Mouse (Mus musculus) cerebellum, adult 2 months (tissue): ENCODE results near the gene Bank1. TPM values are rescaled to one million over a fixed set of nuclear protein-coding genes. Genes with fewer than 3 reads are reported as not detected.

Experiments
- DNase-seq, 2 experiments: peaks; one replicate each; pipeline ENCODE4 v3.0.0; 2021
- H3K27ac ChIP-seq: fragments of 200-500 bp; 2 replicates; pipeline ENCODE4 v1.5.1; 2012; ENCODE audit warnings: low read length, control low read depth, inconsistent platforms; ENCODE audit not compliant: insufficient read depth
- H3K27me3 ChIP-seq: fragments of 200-500 bp; 2 replicates; pipeline ENCODE4 v1.6.1; 2012; ENCODE audit warnings: inconsistent platforms, mild to moderate bottlenecking, low read length, moderate library complexity; ENCODE audit not compliant: control insufficient read depth, insufficient read depth
- H3K4me1 ChIP-seq: fragments of 200-500 bp; 2 replicates; pipeline ENCODE4 v1.6.1; 2011; ENCODE audit warnings: low read length; ENCODE audit not compliant: control insufficient read depth, insufficient read depth
- H3K4me3 ChIP-seq: fragments of 200-500 bp; replicated peaks from 2 replicates; pipeline ENCODE3; 2011; ENCODE audit warnings: mild to moderate bottlenecking, low read depth, low read length, control low read depth; ENCODE audit not compliant: insufficient read depth
- CTCF ChIP-seq: fragments of 200-500 bp; IDR thresholded peaks from 2 replicates; pipeline ENCODE4 v1.5.1; 2011; ENCODE audit warnings: low read depth, mild to moderate bottlenecking, control low read depth, low read length, moderate library complexity, borderline replicate concordance; ENCODE audit not compliant: insufficient read depth
- POLR2A ChIP-seq: fragments of 200-500 bp; IDR thresholded peaks from 2 replicates; pipeline ENCODE4 v1.6.1; 2011; ENCODE audit warnings: low read length, control low read depth, borderline replicate concordance; ENCODE audit not compliant: insufficient read depth
- WGBS: fragments of 180-500 bp; shearing (Covaris S2); methylation state at CpG from one replicate; pipeline ENCODE4 v1.1.7; 2018; 5-methylcytosine and 5-hydroxymethylcytosine counted together
- polyA plus RNA-seq: library from polyadenylated mRNA; depleted of rRNA; stranded (reverse); fragments of >200 nt; gene quantifications from 2 replicates; pipeline ENCODE4 v1.2.3, GENCODE M21; 2012

Bank1 gene
- polyA plus RNA-seq, 1 experiment = 0.25 TPM

DNA sequence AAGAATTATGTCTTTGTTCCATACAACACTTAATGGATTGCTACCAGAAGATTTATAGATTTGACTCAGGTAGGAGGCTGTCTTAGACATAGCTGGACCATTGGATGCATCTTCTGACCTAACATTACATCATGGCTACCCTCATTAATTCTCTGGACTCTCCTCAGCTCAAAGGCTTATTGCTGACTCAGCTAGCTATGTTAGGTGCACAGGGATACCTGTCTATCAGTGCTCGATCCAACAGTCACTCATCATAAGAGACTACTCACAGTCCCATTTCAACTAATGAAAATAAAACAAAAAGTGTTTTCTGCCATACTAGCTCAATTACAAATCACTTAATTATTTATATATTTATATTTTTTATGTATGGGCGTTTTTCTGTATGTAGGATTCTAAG, 308.3 kb downstream of the Bank1 start:
- 81% methylated on average over 2 of the region's 2 CpGs for WGBS
- no peak overlapping the region for H3K27ac ChIP-seq
- no peak for TF ChIP-seq POLR2A
- no peak for TF ChIP-seq CTCF

DNA sequence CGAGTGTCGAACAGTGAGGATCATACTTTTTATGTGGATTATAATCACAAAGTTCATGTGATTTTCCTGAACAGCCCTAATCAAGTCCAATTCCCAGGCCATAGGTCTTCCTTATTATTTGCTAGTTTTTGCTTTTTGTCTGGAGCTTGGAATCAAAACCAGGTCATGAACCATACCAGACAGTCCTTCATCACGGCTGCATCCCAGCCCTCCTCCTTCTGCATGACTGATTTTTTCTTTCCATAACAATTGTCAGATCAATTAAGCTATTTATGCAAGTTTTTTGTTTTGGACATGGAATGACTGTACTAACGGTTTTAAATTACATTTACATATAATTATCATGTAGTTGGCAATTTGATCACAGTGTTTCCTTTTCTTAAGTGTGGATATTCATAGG, 315.2 kb downstream of the Bank1 start:
- TF ChIP-seq POLR2A (no peak), CTCF (no peak)
- no peak overlapping the region for H3K4me3 ChIP-seq
- no peak overlapping the region for H3K27ac ChIP-seq
- peaks cover 5% of the 10 kb centered on the region; the same call in 1 of the 2 replicates for H3K4me1 ChIP-seq
- no peak for DNase-seq
- WGBS = 63% methylated on average over 4 of the region's 4 CpGs
- no peaks in the 10 kb centered on the region for H3K27me3 ChIP-seq

More for the DNA sequence above, 308.3 kb downstream of the Bank1 start:
- no peak overlapping the region for H3K4me3 ChIP-seq
- H3K4me1 ChIP-seq = no peaks in the 10 kb centered on the region
- no peaks in the 10 kb centered on the region for H3K27me3 ChIP-seq
- no peak for DNase-seq

GRCm38 (mm10) chr3:136007846-136008245, 318.0 kb downstream of the Bank1 start:
- TF ChIP-seq POLR2A = no peak
- no peak for TF ChIP-seq CTCF
- Histone ChIP-seq H3K4me1 (peaks cover 5% of the 10 kb centered on the region; the same call in 1 of the 2 replicates), H3K27me3 (no peaks in the 10 kb centered on the region), H3K4me3 (peak overlapping the region; percentile 37), H3K27ac (no peak overlapping the region)
- 7% methylated on average over 9 of the region's 9 CpGs for WGBS
- DNase-seq = peak; percentile 40 to 61

GRCm38 (mm10) chr3:136007081-136007828, 318.6 kb downstream of the Bank1 start:
- peak in 1 of 2 experiments; percentile 7 for DNase-seq
- peaks cover 5% of the 10 kb centered on the region; the same call in 1 of the 2 replicates for H3K4me1 ChIP-seq
- peak overlapping the region; percentile 37 for H3K4me3 ChIP-seq
- TF ChIP-seq CTCF (no peak), POLR2A (no peak)
- H3K27ac ChIP-seq = no peak overlapping the region
- 56% methylated on average over 11 of the region's 11 CpGs for WGBS
- H3K27me3 ChIP-seq = no peaks in the 10 kb centered on the region
